Mouse (Mus musculus) left cerebral cortex, adult 18-20 months (tissue): ENCODE results near the gene Spag9. TPM values are rescaled to one million over a fixed set of nuclear protein-coding genes. Genes with fewer than 3 reads are reported as not detected.

Experiments
- DNase-seq, 2 experiments: peaks; one replicate each; pipeline ENCODE4 v3.0.0; 2021 to 2022; ENCODE audit warnings: low spot score in 2 of 2, mixed read lengths in 1 of 2
- total RNA-seq, 2 experiments: library from RNA; stranded (reverse); gene quantifications; 2 replicates each; pipeline ENCODE4 v1.2.3; 2021

Spag9 gene
- total RNA-seq, 2 experiments from 2014 or later, result 267 to 275 TPM

- no peak for DNase-seq
These were observed 134.5 kb downstream of the Spag9 start for GRCm38 (mm10) chr11:94130118-94131095.

- peak; percentile 83 to 86 for DNase-seq
These were observed 137.6 kb downstream of the Spag9 start for GRCm38 (mm10) chr11:94133344-94133955.

- no peak for DNase-seq
These were observed 138.4 kb downstream of the Spag9 start for GRCm38 (mm10) chr11:94134076-94134838.

- no peak for DNase-seq
These were observed 139.7 kb downstream of the Spag9 start for GRCm38 (mm10) chr11:94135581-94136001.

- no peak for DNase-seq
These were observed 140.8 kb downstream of the Spag9 start for GRCm38 (mm10) chr11:94136656-94137055.

- no peak for DNase-seq
These were observed 141.6 kb downstream of the Spag9 start for GRCm38 (mm10) chr11:94137326-94138061.

- no peak for DNase-seq
These were observed 142.7 kb downstream of the Spag9 start for GRCm38 (mm10) chr11:94138411-94139231.

- DNase-seq, result no peak
These were observed 143.3 kb downstream of the Spag9 start for GRCm38 (mm10) chr11:94139232-94139620.

- no peak for DNase-seq
These were observed 144.6 kb downstream of the Spag9 start for GRCm38 (mm10) chr11:94140540-94140939.

- no peak for DNase-seq
These were observed 145.7 kb downstream of the Spag9 start for GRCm38 (mm10) chr11:94141564-94141963.

- DNase-seq, result no peak
These were observed 147.4 kb downstream of the Spag9 start for GRCm38 (mm10) chr11:94143336-94143735.

GRCm38 (mm10) chr11:94144771-94145539, 149.1 kb downstream of the Spag9 start:
- DNase-seq, result peak; percentile 83 to 89

- peak; percentile 49 to 65 for DNase-seq
These were observed 150.2 kb downstream of the Spag9 start for GRCm38 (mm10) chr11:94146049-94146605.

GRCm38 (mm10) chr11:94146733-94147485, 151.0 kb downstream of the Spag9 start:
- DNase-seq, result no peak

- no peak for DNase-seq
These were observed 152.3 kb downstream of the Spag9 start for GRCm38 (mm10) chr11:94148105-94148696.

- peak; percentile 68 to 86 for DNase-seq
These were observed 153.1 kb downstream of the Spag9 start for GRCm38 (mm10) chr11:94148931-94149491.
